Mouse (Mus musculus) intestine, embryonic 14.5 days (tissue): Measurements from ENCODE around the gene Mybbp1a. TPM values are rescaled to one million over a fixed set of nuclear protein-coding genes. Genes with fewer than 3 reads are reported as not detected.

ENCODE experiments used
- ATAC-seq: fragments of 200-750 bp; cut with Nextera tagmentation; replicated peaks from 2 replicates; pipeline ENCODE4 v1.8.0; 2017; ENCODE audit warnings: low read depth, moderate number of reproducible peaks, moderate TSS enrichment, moderate library complexity; ENCODE audit not compliant: low FRiP score, low TSS enrichment
- DNase-seq: peaks from one replicate; pipeline ENCODE4 v3.0.0-alpha.2; 2018; ENCODE audit warnings: low spot score
- H3K27ac ChIP-seq: fragments of 300-500 bp; sonication (generic); 2 replicates; pipeline ENCODE4 v1.5.1; 2014; ENCODE audit warnings: low read depth, mild to moderate bottlenecking, control low read depth
- H3K27me3 ChIP-seq: fragments of 300-500 bp; sonication (generic); replicated peaks from 2 replicates; pipeline ENCODE4 v1.6.1; 2014; ENCODE audit warnings: low read length, control low read depth; ENCODE audit not compliant: control insufficient read depth, insufficient read depth
- H3K36me3 ChIP-seq: fragments of 300-500 bp; sonication (generic); 2 replicates; pipeline ENCODE4 v1.6.1; 2014; ENCODE audit warnings: low read length, control low read depth; ENCODE audit not compliant: control insufficient read depth, insufficient read depth
- H3K4me1 ChIP-seq: fragments of 300-500 bp; sonication (generic); replicated peaks from 2 replicates; pipeline ENCODE4 v1.6.1; 2014; ENCODE audit warnings: low read length, control low read depth, mixed read lengths; ENCODE audit not compliant: control insufficient read depth, insufficient read depth
- H3K4me2 ChIP-seq: fragments of 300-500 bp; sonication (generic); 2 replicates; pipeline ENCODE4 v1.6.1; 2014; ENCODE audit warnings: low read length
- H3K4me3 ChIP-seq: fragments of 300-500 bp; sonication (generic); 2 replicates; pipeline ENCODE4 v1.5.1; 2014; ENCODE audit warnings: low read depth, low read length, control low read depth, mixed read lengths
- H3K9ac ChIP-seq: fragments of 300-500 bp; sonication (generic); 2 replicates; pipeline ENCODE4 v1.6.1; 2014; ENCODE audit warnings: mild to moderate bottlenecking, low read length
- H3K9me3 ChIP-seq: fragments of 300-500 bp; sonication (generic); 2 replicates; pipeline ENCODE4 v1.6.1; 2016; ENCODE audit warnings: low read length, control low read depth; ENCODE audit not compliant: control insufficient read depth
- WGBS: fragments of 180-500 bp; shearing (Covaris S2); extraction: QIAGEN DNeasy Blood & Tissue Kit; methylation state at CpG from one replicate; pipeline ENCODE4 v1.1.7; 2014; 5-methylcytosine and 5-hydroxymethylcytosine counted together
- polyA plus RNA-seq: library from polyadenylated mRNA; unstranded; fragments of >200 nt; fragmentation: Nextera tagmentation; extraction: Ambion mirVana; gene quantifications from 2 replicates; pipeline ENCODE4 v1.2.1, GENCODE M21; 2014

Gene Mybbp1a
- polyA plus RNA-seq, 1 experiment from 2014 or later, result 173 TPM

DNA sequence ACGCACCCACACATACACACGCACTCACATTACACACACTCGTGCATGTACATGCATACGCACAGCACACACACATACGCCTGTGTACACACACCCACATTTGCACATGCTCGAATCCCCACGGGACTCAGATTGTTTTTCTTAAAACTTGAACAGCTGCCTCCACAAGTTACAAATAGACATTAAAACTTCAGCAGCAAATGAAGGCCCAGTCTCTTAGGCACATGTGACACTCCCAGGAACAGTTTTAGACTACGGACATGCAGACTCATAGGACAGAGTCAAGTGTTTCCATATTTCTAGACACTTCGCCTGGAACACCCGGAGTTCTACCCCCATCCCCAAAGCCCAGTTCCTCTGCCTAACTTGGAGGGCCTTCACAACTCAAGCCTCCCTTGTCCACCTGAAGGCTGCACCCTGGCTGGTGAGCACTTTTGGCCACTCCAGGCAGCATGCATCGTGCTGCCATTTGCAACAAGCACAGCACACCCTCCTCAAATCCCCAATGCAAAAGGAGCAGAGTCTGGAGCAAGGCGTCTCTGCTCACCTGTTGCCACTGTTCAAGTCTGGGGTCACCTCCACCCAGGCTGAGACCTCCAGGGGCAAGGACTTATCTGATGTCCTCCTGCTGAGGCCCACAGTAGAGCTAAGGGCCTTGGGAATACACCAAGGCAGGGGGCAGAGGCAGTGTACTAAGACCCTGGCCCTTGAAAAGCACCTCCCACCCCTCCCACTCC, 31.3 kb upstream of the Mybbp1a start:
- no peaks in the 10 kb centered on the region for H3K36me3 ChIP-seq
- peak overlapping the region; percentile 57 for H3K4me3 ChIP-seq
- no peak for ATAC-seq
- WGBS, result 63% methylated on average over 12 of the region's 12 CpGs
- 0 out of 2 replicates have a peak overlapping the region, but pooled peaks have one; percentile 22 for H3K9ac ChIP-seq
- H3K9me3 ChIP-seq, result no peaks in the 10 kb centered on the region
- no peak for DNase-seq
- no peaks in the 10 kb centered on the region for H3K27me3 ChIP-seq
- H3K27ac ChIP-seq, result no peak overlapping the region
- H3K4me2 ChIP-seq, result peak overlapping the region; percentile 77
- H3K4me1 ChIP-seq, result peaks cover 21% of the 10 kb centered on the region

DNA sequence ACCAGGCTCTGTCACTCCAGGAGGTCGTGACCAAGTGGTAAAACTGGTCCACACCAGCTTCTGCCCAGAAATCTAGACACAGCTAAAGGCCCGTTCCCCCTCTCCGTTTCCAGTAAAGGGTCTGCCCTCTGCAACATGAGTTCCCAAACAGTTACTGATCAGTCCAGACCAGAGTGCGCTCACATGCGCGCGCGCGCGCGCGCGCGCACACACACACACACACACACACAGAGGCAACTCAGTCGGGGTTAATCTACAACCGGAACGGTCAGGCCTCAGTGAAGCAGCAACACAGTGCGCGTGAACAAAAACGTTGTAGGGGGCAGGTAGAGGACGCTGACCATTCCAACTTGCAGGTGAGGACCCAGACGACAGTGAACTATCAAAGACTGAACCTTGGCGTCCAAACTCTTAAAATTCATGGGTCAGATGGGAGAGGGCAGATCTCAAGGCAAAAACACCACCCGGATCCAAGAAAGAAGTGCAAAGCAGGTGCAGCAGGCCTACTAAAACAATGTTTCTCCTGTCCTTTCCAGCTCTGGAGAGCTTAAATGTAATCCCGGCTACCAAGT, 30.5 kb upstream of the Mybbp1a start:
- ATAC-seq (0 out of 2 replicates have a peak, but pooled peaks have one; percentile 16), DNase-seq (peak; percentile 75)
- H3K27me3 ChIP-seq, result no peaks in the 10 kb centered on the region
- H3K9ac ChIP-seq, result peak overlapping the region; percentile 68
- peak overlapping the region; percentile 77 for H3K4me2 ChIP-seq
- peaks cover 20% of the 10 kb centered on the region for H3K4me1 ChIP-seq
- no peaks in the 10 kb centered on the region for H3K36me3 ChIP-seq
- 2% methylated on average over 25 of the region's 25 CpGs for WGBS
- H3K27ac ChIP-seq, result peak overlapping the region; percentile 64
- peak overlapping the region; percentile 57 for H3K4me3 ChIP-seq
- no peaks in the 10 kb centered on the region for H3K9me3 ChIP-seq

DNA sequence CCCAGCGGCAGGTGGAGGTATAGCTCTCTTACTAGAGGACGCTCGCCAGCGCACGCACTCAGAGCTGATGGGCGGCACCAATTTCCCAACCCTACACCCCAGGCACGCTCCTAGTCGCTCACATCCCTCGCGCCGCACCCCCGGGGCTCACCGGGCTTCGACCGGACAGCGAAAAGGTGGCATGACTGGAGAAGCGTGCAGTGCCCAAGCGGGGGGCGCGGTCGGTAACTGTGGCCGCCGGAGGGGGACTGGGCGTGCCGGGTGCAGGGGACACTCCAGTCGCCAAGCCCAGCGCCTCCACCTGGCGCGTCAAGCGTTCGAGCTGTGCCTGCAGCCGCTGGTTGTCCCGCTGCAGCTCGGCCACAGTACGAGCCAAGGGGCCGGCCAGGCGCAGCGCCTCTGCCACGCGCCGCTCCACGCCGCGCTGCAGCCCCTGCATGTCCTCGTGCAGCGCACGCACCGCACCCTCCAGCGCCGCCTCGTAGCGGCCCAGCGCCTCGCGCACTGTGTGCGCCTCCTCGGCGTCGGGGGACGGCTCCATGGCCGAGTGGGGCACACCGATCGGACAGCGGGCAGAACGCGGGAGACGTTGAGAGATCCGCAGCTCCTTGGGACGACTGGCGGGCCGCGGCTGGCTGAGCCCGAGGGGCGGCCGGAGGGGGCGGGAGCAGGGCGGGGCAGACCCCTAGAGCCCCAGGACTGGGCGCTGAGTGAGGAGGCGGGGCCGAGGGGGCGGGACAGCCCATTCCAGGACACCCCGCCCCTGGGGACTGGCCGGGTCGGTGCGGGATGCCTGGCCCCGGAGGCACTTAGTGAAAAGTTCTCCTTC, 29.8 kb upstream of the Mybbp1a start, which contains the start of gene Smtnl2:
Gene Smtnl2, minus strand, starts transcription at position 621 of the 829 bp plus-strand sequence.
- WGBS, result under 1% methylated on average over 84 of the region's 86 CpGs
- Histone ChIP-seq H3K4me2 (peak within 1 kb of the TSS; percentile 77), H3K4me1 (peaks cover 15% of the 10 kb centered on the region), H3K27ac (peak within 1 kb of the TSS; percentile 64), H3K9me3 (no peaks in the 10 kb centered on the region), H3K9ac (peak within 1 kb of the TSS; percentile 68), H3K36me3 (no peaks in the 10 kb centered on the region), H3K27me3 (no peaks in the 10 kb centered on the region), H3K4me3 (peak within 1 kb of the TSS; percentile 57)
- ATAC-seq (peak; percentile 95), DNase-seq (peak; percentile 91)

DNA sequence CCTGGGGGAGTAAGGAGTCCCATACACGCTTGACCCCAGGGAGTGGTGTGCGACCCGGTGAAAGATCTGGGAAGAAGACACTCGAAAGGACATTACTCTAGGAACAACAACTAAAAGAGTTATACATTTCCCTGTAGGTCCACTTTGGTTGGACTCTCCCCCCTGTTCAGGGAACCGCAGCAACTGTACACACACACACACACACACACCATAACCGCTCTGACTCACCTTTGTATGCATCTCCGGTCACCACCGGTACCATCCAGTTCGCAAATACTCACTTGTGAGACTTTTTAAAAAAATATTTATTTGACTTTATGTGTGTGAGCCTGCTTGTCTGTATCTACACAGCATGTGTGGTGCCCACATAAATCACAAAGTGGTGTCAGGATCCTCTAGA, 29.2 kb upstream of the Mybbp1a start:
- peak; percentile 32; the same call in 1 of the 2 replicates for ATAC-seq
- no peak overlapping the region for H3K9ac ChIP-seq

DNA sequence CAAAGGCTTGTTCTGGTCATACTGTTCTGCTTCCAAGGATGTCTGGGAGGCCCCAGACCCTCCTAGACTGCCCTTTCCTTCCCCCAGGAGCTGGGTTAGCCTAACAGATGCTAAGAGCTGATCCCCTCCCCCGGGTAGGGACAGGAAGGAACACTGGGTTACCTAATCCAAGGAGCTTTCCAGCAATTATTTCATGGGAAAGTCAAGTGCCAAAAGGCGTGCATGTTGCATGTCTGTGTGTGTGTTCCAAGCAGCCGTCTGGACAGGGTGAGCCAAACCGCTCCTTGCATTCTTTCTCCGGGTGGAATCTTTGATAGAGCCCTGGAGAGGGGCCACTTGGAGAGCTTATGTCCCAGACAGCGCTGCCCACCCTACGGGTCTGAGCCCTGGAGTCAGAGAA, 28.1 kb upstream of the Mybbp1a start:
- Histone ChIP-seq H3K4me3 (no peak overlapping the region), H3K27me3 (no peaks in the 10 kb centered on the region), H3K9me3 (no peaks in the 10 kb centered on the region), H3K27ac (no peak overlapping the region), H3K4me2 (no peak overlapping the region), H3K36me3 (no peaks in the 10 kb centered on the region), H3K9ac (no peak overlapping the region), H3K4me1 (peaks cover 15% of the 10 kb centered on the region)
- WGBS, result 68% methylated on average over 7 of the region's 7 CpGs
- DNase-seq, result no peak
- no peak for ATAC-seq

More for the DNA sequence above, 29.2 kb upstream of the Mybbp1a start:
- H3K36me3 ChIP-seq, result no peaks in the 10 kb centered on the region
- 16% methylated on average over 9 of the region's 9 CpGs for WGBS
- H3K27me3 ChIP-seq, result no peaks in the 10 kb centered on the region
- peak overlapping the region; percentile 77 for H3K4me2 ChIP-seq
- DNase-seq, result no peak
- no peak overlapping the region for H3K27ac ChIP-seq
- peaks cover 15% of the 10 kb centered on the region for H3K4me1 ChIP-seq
- H3K9me3 ChIP-seq, result no peaks in the 10 kb centered on the region
- peak overlapping the region; percentile 57 for H3K4me3 ChIP-seq

DNA sequence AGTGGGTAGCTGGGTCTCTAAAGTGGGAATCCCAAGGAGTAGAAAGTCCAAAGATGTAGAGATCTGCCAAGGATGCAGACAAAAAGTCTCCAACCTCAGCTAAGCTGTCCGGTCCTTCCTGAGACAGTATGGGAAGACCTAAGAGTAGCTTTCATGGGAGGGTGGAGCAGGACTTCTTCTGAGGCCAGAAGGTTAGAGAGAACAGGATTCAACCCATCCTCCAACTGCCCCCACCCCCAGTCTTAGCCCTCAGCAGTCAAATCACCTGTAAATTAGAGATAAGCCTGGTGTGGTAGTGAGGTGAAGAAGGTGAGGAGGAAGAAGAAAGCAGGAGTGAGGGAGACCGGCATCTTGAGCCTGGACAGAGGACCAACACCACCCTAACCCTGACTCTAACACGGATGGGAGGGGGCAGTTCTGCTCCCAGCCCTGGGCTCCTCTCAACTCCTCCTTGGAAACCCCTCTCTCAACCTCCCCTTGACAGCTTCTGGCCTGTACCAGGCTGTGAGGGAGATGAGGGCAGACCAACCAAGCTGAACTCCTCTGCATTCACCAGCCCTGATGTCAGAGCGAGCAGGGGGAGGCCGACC, 27.5 kb upstream of the Mybbp1a start:
- no peak overlapping the region for H3K4me2 ChIP-seq
- WGBS, result 58% methylated on average over 5 of the region's 5 CpGs

DNA sequence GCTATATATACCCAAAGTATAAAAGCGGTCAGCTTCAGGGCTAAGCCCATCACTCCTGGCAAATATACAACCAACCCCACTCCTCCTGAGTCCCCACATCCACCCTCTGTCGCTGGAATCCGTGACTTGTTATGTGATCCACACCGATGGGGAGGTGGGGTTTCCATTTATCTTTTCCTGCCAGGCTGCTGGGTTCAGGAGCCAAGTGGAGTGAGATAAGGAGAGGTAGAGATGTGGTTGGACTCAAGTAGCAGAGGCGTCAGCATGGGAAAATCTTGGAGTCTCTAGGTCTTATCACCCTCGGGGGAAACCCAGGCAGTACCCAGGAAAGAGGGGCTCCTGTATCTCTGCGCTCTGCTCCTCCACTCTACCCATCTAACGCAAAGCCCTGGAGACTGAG, 26.0 kb upstream of the Mybbp1a start:
- no peaks in the 10 kb centered on the region for H3K27me3 ChIP-seq
- H3K9me3 ChIP-seq, result no peaks in the 10 kb centered on the region
- H3K4me1 ChIP-seq, result peaks cover 3% of the 10 kb centered on the region; the same call in 1 of the 2 replicates
- DNase-seq (no peak), ATAC-seq (no peak)
- WGBS, result 65% methylated on average over 8 of the region's 8 CpGs
- no peaks in the 10 kb centered on the region for H3K36me3 ChIP-seq
- H3K4me3 ChIP-seq, result no peak overlapping the region
- no peak overlapping the region for H3K27ac ChIP-seq
- no peak overlapping the region for H3K9ac ChIP-seq
- H3K4me2 ChIP-seq, result no peak overlapping the region

More for the DNA sequence above, 27.5 kb upstream of the Mybbp1a start:
- Histone ChIP-seq H3K36me3 (no peaks in the 10 kb centered on the region), H3K9ac (no peak overlapping the region), H3K27me3 (no peaks in the 10 kb centered on the region), H3K9me3 (no peaks in the 10 kb centered on the region), H3K4me1 (peaks cover 9% of the 10 kb centered on the region), H3K27ac (no peak overlapping the region), H3K4me3 (no peak overlapping the region)
- ATAC-seq, result no peak
- no peak for DNase-seq

DNA sequence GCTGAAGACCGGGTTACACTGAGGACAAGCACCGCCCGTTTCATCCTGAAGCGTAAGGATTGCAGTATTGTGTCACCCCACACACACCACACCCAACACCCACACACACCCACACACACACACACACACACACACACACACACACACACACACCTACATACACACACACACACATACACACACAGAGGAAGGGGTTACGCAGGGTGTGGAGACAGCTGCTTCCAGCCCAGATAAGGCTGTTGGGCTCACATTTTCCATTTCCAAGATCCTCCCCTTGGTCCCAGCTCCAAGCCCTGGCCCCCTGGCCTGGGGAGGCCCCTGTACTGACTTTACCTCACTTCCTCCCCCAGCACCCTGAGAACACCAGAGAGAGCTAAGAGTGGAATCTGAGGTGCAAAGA, 24.5 kb upstream of the Mybbp1a start:
- WGBS, result 85% methylated on average over 5 of the region's 5 CpGs
- Histone ChIP-seq H3K4me2 (no peak overlapping the region), H3K4me3 (no peak overlapping the region), H3K36me3 (no peaks in the 10 kb centered on the region), H3K27me3 (no peaks in the 10 kb centered on the region), H3K9ac (no peak overlapping the region), H3K9me3 (no peaks in the 10 kb centered on the region), H3K27ac (no peak overlapping the region), H3K4me1 (peaks cover 3% of the 10 kb centered on the region; the same call in 1 of the 2 replicates)
- DNase-seq (no peak), ATAC-seq (no peak)
